Mouse (Mus musculus): ENCODE measurements at regions not wholly inside any gene's neighbourhood (a gene's known extent, or its start where the extent isn't known, plus 50 kb on each side); places are given as distances from the start of the nearest gene placed in this dataset.

- H3K9me3 ChIP-seq (replicated peaks; ENCODE audit: control insufficient read depth, insufficient read depth, low read length, poor library complexity, severe bottlenecking) = no peaks in the 10 kb centered on the region; the same call in 1 of the 2 replicates
- H3K27me3 ChIP-seq (ENCODE audit: control insufficient read depth, insufficient read depth, low read length, poor library complexity, severe bottlenecking) = no peaks in the 10 kb centered on the region
- H3K27ac ChIP-seq (ENCODE audit: insufficient read depth, low read length) = no peak overlapping the region
- no peaks in the 10 kb centered on the region for H3K4me1 ChIP-seq (ENCODE audit: control insufficient read depth, insufficient read depth, low read length)
- no peak overlapping the region for H3K4me3 ChIP-seq (ENCODE audit: low read depth, low read length)
- TF ChIP-seq CTCF (IDR thresholded peaks at IDR 0.05; ENCODE audit: low read depth, low read length) (no peak), EP300 (IDR thresholded peaks at IDR 0.05; ENCODE audit: insufficient read depth, low read depth, low read length) (no peak), POLR2A (IDR thresholded peaks at IDR 0.05; ENCODE audit: insufficient read depth, low read length) (no peak)
- H3K36me3 ChIP-seq (ENCODE audit: control insufficient read depth, insufficient read depth, low read length, poor library complexity, severe bottlenecking) = no peaks in the 10 kb centered on the region
- H3K9ac ChIP-seq (ENCODE audit: low read depth, poor library complexity, severe bottlenecking) = no peak overlapping the region
Measured at GRCm38 (mm10) chr7:72971506-72972267, 403.6 kb upstream of the Rgma start.

GRCm38 (mm10) chr7:72972397-72972796, 402.9 kb upstream of the Rgma start:
- H3K4me3 ChIP-seq (ENCODE audit: low read depth, low read length) = no peak overlapping the region
- no peak overlapping the region for H3K9ac ChIP-seq (ENCODE audit: low read depth, poor library complexity, severe bottlenecking)
- no peaks in the 10 kb centered on the region; the same call in 1 of the 2 replicates for H3K9me3 ChIP-seq (replicated peaks; ENCODE audit: control insufficient read depth, insufficient read depth, low read length, poor library complexity, severe bottlenecking)
- H3K4me1 ChIP-seq (ENCODE audit: control insufficient read depth, insufficient read depth, low read length) = no peaks in the 10 kb centered on the region
- H3K27ac ChIP-seq (ENCODE audit: insufficient read depth, low read length) = no peak overlapping the region
- no peaks in the 10 kb centered on the region for H3K27me3 ChIP-seq (ENCODE audit: control insufficient read depth, insufficient read depth, low read length, poor library complexity, severe bottlenecking)
- no peaks in the 10 kb centered on the region for H3K36me3 ChIP-seq (ENCODE audit: control insufficient read depth, insufficient read depth, low read length, poor library complexity, severe bottlenecking)
- TF ChIP-seq POLR2A (IDR thresholded peaks at IDR 0.05; ENCODE audit: insufficient read depth, low read length) (no peak), EP300 (IDR thresholded peaks at IDR 0.05; ENCODE audit: insufficient read depth, low read depth, low read length) (no peak)

GRCm38 (mm10) chr7:72973771-72974170, 401.5 kb upstream of the Rgma start:
- H3K27ac ChIP-seq (ENCODE audit: insufficient read depth, low read length) = no peak overlapping the region
- H3K9me3 ChIP-seq (replicated peaks; ENCODE audit: control insufficient read depth, insufficient read depth, low read length, poor library complexity, severe bottlenecking) = no peaks in the 10 kb centered on the region; the same call in 1 of the 2 replicates
- no peak overlapping the region for H3K9ac ChIP-seq (ENCODE audit: low read depth, poor library complexity, severe bottlenecking)
- H3K4me1 ChIP-seq (ENCODE audit: control insufficient read depth, insufficient read depth, low read length) = no peaks in the 10 kb centered on the region
- H3K4me3 ChIP-seq (ENCODE audit: low read depth, low read length) = no peak overlapping the region
- no peaks in the 10 kb centered on the region for H3K27me3 ChIP-seq (ENCODE audit: control insufficient read depth, insufficient read depth, low read length, poor library complexity, severe bottlenecking)
- no peaks in the 10 kb centered on the region for H3K36me3 ChIP-seq (ENCODE audit: control insufficient read depth, insufficient read depth, low read length, poor library complexity, severe bottlenecking)
- TF ChIP-seq POLR2A (IDR thresholded peaks at IDR 0.05; ENCODE audit: insufficient read depth, low read length) (no peak), EP300 (IDR thresholded peaks at IDR 0.05; ENCODE audit: insufficient read depth, low read depth, low read length) (no peak), CTCF (IDR thresholded peaks at IDR 0.05; ENCODE audit: low read depth, low read length) (no peak)

GRCm38 (mm10) chr7:72974384-72974783, 400.9 kb upstream of the Rgma start:
- TF ChIP-seq POLR2A (IDR thresholded peaks at IDR 0.05; ENCODE audit: insufficient read depth, low read length) (no peak), EP300 (IDR thresholded peaks at IDR 0.05; ENCODE audit: insufficient read depth, low read depth, low read length) (no peak), CTCF (IDR thresholded peaks at IDR 0.05; ENCODE audit: low read depth, low read length) (no peak)
- Histone ChIP-seq H3K4me3 (ENCODE audit: low read depth, low read length) (no peak overlapping the region), H3K27ac (ENCODE audit: insufficient read depth, low read length) (no peak overlapping the region), H3K4me1 (ENCODE audit: control insufficient read depth, insufficient read depth, low read length) (no peaks in the 10 kb centered on the region), H3K36me3 (ENCODE audit: control insufficient read depth, insufficient read depth, low read length, poor library complexity, severe bottlenecking) (no peaks in the 10 kb centered on the region), H3K9ac (ENCODE audit: low read depth, poor library complexity, severe bottlenecking) (no peak overlapping the region), H3K27me3 (ENCODE audit: control insufficient read depth, insufficient read depth, low read length, poor library complexity, severe bottlenecking) (no peaks in the 10 kb centered on the region), H3K9me3 (replicated peaks; ENCODE audit: control insufficient read depth, insufficient read depth, low read length, poor library complexity, severe bottlenecking) (no peaks in the 10 kb centered on the region; the same call in 1 of the 2 replicates)

- Histone ChIP-seq H3K4me3 (ENCODE audit: low read depth, low read length) (no peak overlapping the region), H3K36me3 (ENCODE audit: control insufficient read depth, insufficient read depth, low read length, poor library complexity, severe bottlenecking) (no peaks in the 10 kb centered on the region), H3K27ac (ENCODE audit: insufficient read depth, low read length) (no peak overlapping the region), H3K9ac (ENCODE audit: low read depth, poor library complexity, severe bottlenecking) (no peak overlapping the region), H3K9me3 (replicated peaks; ENCODE audit: control insufficient read depth, insufficient read depth, low read length, poor library complexity, severe bottlenecking) (no peaks in the 10 kb centered on the region), H3K27me3 (ENCODE audit: control insufficient read depth, insufficient read depth, low read length, poor library complexity, severe bottlenecking) (no peaks in the 10 kb centered on the region), H3K4me1 (ENCODE audit: control insufficient read depth, insufficient read depth, low read length) (no peaks in the 10 kb centered on the region)
- TF ChIP-seq CTCF (IDR thresholded peaks at IDR 0.05; ENCODE audit: low read depth, low read length) (no peak), EP300 (IDR thresholded peaks at IDR 0.05; ENCODE audit: insufficient read depth, low read depth, low read length) (no peak), POLR2A (IDR thresholded peaks at IDR 0.05; ENCODE audit: insufficient read depth, low read length) (no peak)
Measured at GRCm38 (mm10) chr7:72990559-72991429, 384.5 kb upstream of the Rgma start.

GRCm38 (mm10) chr7:72998374-72998773, 376.9 kb upstream of the Rgma start:
- Histone ChIP-seq H3K9me3 (replicated peaks; ENCODE audit: control insufficient read depth, insufficient read depth, low read length, poor library complexity, severe bottlenecking) (no peaks in the 10 kb centered on the region), H3K4me1 (ENCODE audit: control insufficient read depth, insufficient read depth, low read length) (no peaks in the 10 kb centered on the region), H3K36me3 (ENCODE audit: control insufficient read depth, insufficient read depth, low read length, poor library complexity, severe bottlenecking) (no peaks in the 10 kb centered on the region), H3K27ac (ENCODE audit: insufficient read depth, low read length) (no peak overlapping the region), H3K4me3 (ENCODE audit: low read depth, low read length) (no peak overlapping the region), H3K9ac (ENCODE audit: low read depth, poor library complexity, severe bottlenecking) (no peak overlapping the region), H3K27me3 (ENCODE audit: control insufficient read depth, insufficient read depth, low read length, poor library complexity, severe bottlenecking) (no peaks in the 10 kb centered on the region)
- no peak for TF ChIP-seq EP300 (IDR thresholded peaks at IDR 0.05; ENCODE audit: insufficient read depth, low read depth, low read length)
- no peak for TF ChIP-seq POLR2A (IDR thresholded peaks at IDR 0.05; ENCODE audit: insufficient read depth, low read length)
- no peak for TF ChIP-seq CTCF (IDR thresholded peaks at IDR 0.05; ENCODE audit: low read depth, low read length)
